Mouse (Mus musculus): ENCODE results near the gene Pan2.

GRCm38 (mm10) chr10:128367899-128368401 is 64.8 kb downstream of the Pan2 start:
- no peak for TF ChIP-seq CTCF (IDR thresholded peaks at IDR 0.05)
- peak; percentile 61; the same call in 1 of the 2 replicates for TF ChIP-seq EP300 (IDR thresholded peaks at IDR 0.05; ENCODE audit: insufficient read depth, low read depth, low read length)
